Mouse (Mus musculus): Measurements from ENCODE around the gene Cacna1c. TPM values are rescaled to one million over a fixed set of nuclear protein-coding genes. Genes with fewer than 3 reads are reported as not detected.

Gene Cacna1c
- total and polyA plus RNA-seq, 2 experiments from 2014 or later, result 5.1 to 39.4 TPM

- Histone ChIP-seq H3K36me3 (ENCODE audit: insufficient read depth, low read length) (no peaks in the 10 kb centered on the region), H3K9me3 (ENCODE audit: low read length) (no peaks in the 10 kb centered on the region), H3K27me3 (ENCODE audit: insufficient read depth, low read length) (no peaks in the 10 kb centered on the region), H3K4me2 (ENCODE audit: low read depth, low read length) (no peak overlapping the region), H3K9ac (replicated peaks; ENCODE audit: low read length) (no peak overlapping the region), H3K4me1 (ENCODE audit: insufficient read depth, low read length) (peaks cover 7% of the 10 kb centered on the region; the same call in 1 of the 2 replicates), H3K27ac (no peak overlapping the region; the same call in 1 of the 2 replicates), H3K4me3 (ENCODE audit: low read length) (no peak overlapping the region)
- TF ChIP-seq CTCF (IDR thresholded peaks at IDR 0.05; ENCODE audit: low read depth), result no peak
- WGBS, result 59% methylated on average over 2 of the region's 2 CpGs
- ATAC-seq, result no peak
- DNase-seq (ENCODE audit: low spot score), result no peak
These were observed 159.2 kb downstream of the Cacna1c start for GRCm38 (mm10) chr6:119037047-119037446.

- no peaks in the 10 kb centered on the region for H3K36me3 ChIP-seq (ENCODE audit: insufficient read depth, low read length)
- H3K27ac ChIP-seq, result no peak overlapping the region
- H3K27me3 ChIP-seq (ENCODE audit: insufficient read depth, low read length), result no peaks in the 10 kb centered on the region
- no peaks in the 10 kb centered on the region for H3K9me3 ChIP-seq (ENCODE audit: low read length)
- no peak overlapping the region for H3K4me2 ChIP-seq (ENCODE audit: low read depth, low read length)
- no peak overlapping the region for H3K9ac ChIP-seq (replicated peaks; ENCODE audit: low read length)
- peaks cover 7% of the 10 kb centered on the region; the same call in 1 of the 2 replicates for H3K4me1 ChIP-seq (ENCODE audit: insufficient read depth, low read length)
- 65% methylated on average over 6 of the region's 6 CpGs for WGBS
- DNase-seq (ENCODE audit: low spot score) (no peak), ATAC-seq (no peak)
- no peak overlapping the region for H3K4me3 ChIP-seq (ENCODE audit: low read length)
- no peak for TF ChIP-seq CTCF (IDR thresholded peaks at IDR 0.05; ENCODE audit: low read depth)
These were observed 160.9 kb downstream of the Cacna1c start for GRCm38 (mm10) chr6:119035361-119035760.

- Histone ChIP-seq H3K27ac (no peak overlapping the region), H3K4me1 (ENCODE audit: insufficient read depth, low read length) (peaks cover 5% of the 10 kb centered on the region; the same call in 1 of the 2 replicates), H3K9ac (replicated peaks; ENCODE audit: low read length) (no peak overlapping the region), H3K4me2 (ENCODE audit: low read depth, low read length) (no peak overlapping the region), H3K9me3 (ENCODE audit: low read length) (no peaks in the 10 kb centered on the region), H3K36me3 (ENCODE audit: insufficient read depth, low read length) (no peaks in the 10 kb centered on the region), H3K27me3 (ENCODE audit: insufficient read depth, low read length) (no peaks in the 10 kb centered on the region), H3K4me3 (ENCODE audit: low read length) (no peak overlapping the region)
- ATAC-seq (no peak), DNase-seq (ENCODE audit: low spot score) (no peak)
- 85% methylated on average over 2 of the region's 2 CpGs for WGBS
- TF ChIP-seq CTCF (IDR thresholded peaks at IDR 0.05; ENCODE audit: low read depth), result no peak
These were observed 161.3 kb downstream of the Cacna1c start for GRCm38 (mm10) chr6:119034947-119035346.

GRCm38 (mm10) chr6:119027880-119028279 is 168.3 kb downstream of the Cacna1c start:
- Histone ChIP-seq H3K27ac (no peak overlapping the region), H3K4me1 (ENCODE audit: insufficient read depth, low read length) (0 out of 2 replicates have a peak, but pooled peaks cover 10% of the 10 kb centered on the region), H3K27me3 (ENCODE audit: insufficient read depth, low read length) (no peaks in the 10 kb centered on the region), H3K4me2 (ENCODE audit: low read depth, low read length) (no peak overlapping the region), H3K36me3 (ENCODE audit: insufficient read depth, low read length) (no peaks in the 10 kb centered on the region), H3K9me3 (ENCODE audit: low read length) (no peaks in the 10 kb centered on the region), H3K9ac (replicated peaks; ENCODE audit: low read length) (no peak overlapping the region), H3K4me3 (ENCODE audit: low read length) (no peak overlapping the region)
- no peak for ATAC-seq
- peak; percentile 21 for DNase-seq (ENCODE audit: low spot score)
- WGBS, result 59% methylated on average over 6 of the region's 6 CpGs
- no peak for TF ChIP-seq CTCF (IDR thresholded peaks at IDR 0.05; ENCODE audit: low read depth)

GRCm38 (mm10) chr6:119022850-119023249 is 173.4 kb downstream of the Cacna1c start:
- Histone ChIP-seq H3K9ac (replicated peaks; ENCODE audit: low read length) (no peak overlapping the region), H3K4me2 (ENCODE audit: low read depth, low read length) (no peak overlapping the region), H3K4me3 (ENCODE audit: low read length) (no peak overlapping the region), H3K9me3 (ENCODE audit: low read length) (no peaks in the 10 kb centered on the region), H3K36me3 (ENCODE audit: insufficient read depth, low read length) (no peaks in the 10 kb centered on the region), H3K4me1 (ENCODE audit: insufficient read depth, low read length) (0 out of 2 replicates have a peak, but pooled peaks cover 6% of the 10 kb centered on the region), H3K27me3 (ENCODE audit: insufficient read depth, low read length) (no peaks in the 10 kb centered on the region), H3K27ac (no peak overlapping the region)
- peak; percentile 47 for TF ChIP-seq CTCF (IDR thresholded peaks at IDR 0.05; ENCODE audit: low read depth)
- ATAC-seq (no peak), DNase-seq (ENCODE audit: low spot score) (no peak)
- 78% methylated on average over 2 of the region's 2 CpGs for WGBS

GRCm38 (mm10) chr6:119021226-119021625 is 175.0 kb downstream of the Cacna1c start:
- ATAC-seq (no peak), DNase-seq (ENCODE audit: low spot score) (no peak)
- no peaks in the 10 kb centered on the region for H3K9me3 ChIP-seq (ENCODE audit: low read length)
- no peak overlapping the region for H3K27ac ChIP-seq
- H3K4me1 ChIP-seq (ENCODE audit: insufficient read depth, low read length), result peaks cover 4% of the 10 kb centered on the region; the same call in 1 of the 2 replicates
- H3K4me3 ChIP-seq (ENCODE audit: low read length), result no peak overlapping the region
- no peak for TF ChIP-seq CTCF (IDR thresholded peaks at IDR 0.05; ENCODE audit: low read depth)
- WGBS, result 84% methylated on average over 8 of the region's 8 CpGs
- H3K9ac ChIP-seq (replicated peaks; ENCODE audit: low read length), result no peak overlapping the region
- no peaks in the 10 kb centered on the region for H3K27me3 ChIP-seq (ENCODE audit: insufficient read depth, low read length)
- no peaks in the 10 kb centered on the region for H3K36me3 ChIP-seq (ENCODE audit: insufficient read depth, low read length)
- H3K4me2 ChIP-seq (ENCODE audit: low read depth, low read length), result no peak overlapping the region

- Histone ChIP-seq H3K4me2 (ENCODE audit: low read depth, low read length) (no peak overlapping the region), H3K4me3 (ENCODE audit: low read length) (no peak overlapping the region), H3K9ac (replicated peaks; ENCODE audit: low read length) (no peak overlapping the region), H3K4me1 (ENCODE audit: insufficient read depth, low read length) (peaks cover 4% of the 10 kb centered on the region; the same call in 1 of the 2 replicates), H3K27ac (no peak overlapping the region), H3K27me3 (ENCODE audit: insufficient read depth, low read length) (no peaks in the 10 kb centered on the region), H3K36me3 (ENCODE audit: insufficient read depth, low read length) (no peaks in the 10 kb centered on the region), H3K9me3 (ENCODE audit: low read length) (no peaks in the 10 kb centered on the region)
- ATAC-seq, result no peak
- no peak for DNase-seq (ENCODE audit: low spot score)
- no peak for TF ChIP-seq CTCF (IDR thresholded peaks at IDR 0.05; ENCODE audit: low read depth)
- 85% methylated on average over 6 of the region's 6 CpGs for WGBS
These were observed 177.3 kb downstream of the Cacna1c start for GRCm38 (mm10) chr6:119018956-119019355.

All from hindbrain, postnatal 0 days (tissue).